Mouse (Mus musculus) adrenal gland, adult 8-10 months (tissue): ENCODE results near the gene Zfp385b. TPM values are rescaled to one million over a fixed set of nuclear protein-coding genes. Genes with fewer than 3 reads are reported as not detected.
"Not testable (repeated sequence)": the region's sequence is repeated elsewhere in the genome, so short reads cannot be mapped to it uniquely, and the experiment has no call there.

Experiments
- DNase-seq: peaks from one replicate; pipeline ENCODE4 v3.0.0; 2022
- total RNA-seq, 4 experiments: library from RNA; stranded (reverse); gene quantifications; 2 replicates each; pipeline ENCODE4 v1.2.4; 2022

Gene Zfp385b
- total RNA-seq, 4 experiments from 2014 or later: 0.15 to 0.62 (median 0.51) TPM

- peak; percentile 11 for DNase-seq
Observed at GRCm38 (mm10) chr2:77456602-77457001, 362.8 kb downstream of the Zfp385b start.

GRCm38 (mm10) chr2:77454341-77454937 lies 365.0 kb downstream of the Zfp385b start:
- no peak for DNase-seq

GRCm38 (mm10) chr2:77453786-77454185 lies 365.7 kb downstream of the Zfp385b start:
- DNase-seq: peak; percentile 60

- DNase-seq: not testable (repeated sequence)
Observed at GRCm38 (mm10) chr2:77450017-77450416, 369.4 kb downstream of the Zfp385b start.

- no peak for DNase-seq
Observed at GRCm38 (mm10) chr2:77448951-77449480, 370.4 kb downstream of the Zfp385b start.

GRCm38 (mm10) chr2:77444282-77444681 lies 375.2 kb downstream of the Zfp385b start:
- no peak for DNase-seq

GRCm38 (mm10) chr2:77440591-77440990 lies 378.8 kb downstream of the Zfp385b start:
- DNase-seq: no peak

- no peak for DNase-seq
Observed at GRCm38 (mm10) chr2:77436241-77436759, 383.1 kb downstream of the Zfp385b start.

- DNase-seq: no peak
Observed at GRCm38 (mm10) chr2:77419476-77419875, 400.0 kb downstream of the Zfp385b start.

GRCm38 (mm10) chr2:77418078-77418477 lies 401.4 kb downstream of the Zfp385b start:
- DNase-seq: no peak

GRCm38 (mm10) chr2:77412171-77412570 lies 407.3 kb downstream of the Zfp385b start:
- DNase-seq: no peak

- DNase-seq: no peak
Observed at GRCm38 (mm10) chr2:77411612-77412011, 407.8 kb downstream of the Zfp385b start.

- no peak for DNase-seq
Observed at GRCm38 (mm10) chr2:77409521-77410135, 409.8 kb downstream of the Zfp385b start.

GRCm38 (mm10) chr2:77408972-77409371 lies 410.5 kb downstream of the Zfp385b start:
- no peak for DNase-seq

GRCm38 (mm10) chr2:77402329-77402728 lies 417.1 kb downstream of the Zfp385b start:
- no peak for DNase-seq

- DNase-seq: no peak
Observed at GRCm38 (mm10) chr2:77401438-77402235, 417.8 kb downstream of the Zfp385b start.

GRCm38 (mm10) chr2:77393881-77394280 lies 425.6 kb downstream of the Zfp385b start:
- DNase-seq: no peak

GRCm38 (mm10) chr2:77388186-77388585 lies 431.3 kb downstream of the Zfp385b start:
- no peak for DNase-seq

GRCm38 (mm10) chr2:77386515-77386914 lies 432.9 kb downstream of the Zfp385b start:
- peak; percentile 9 for DNase-seq

- no peak for DNase-seq
Observed at GRCm38 (mm10) chr2:77382766-77383165, 436.7 kb downstream of the Zfp385b start.

GRCm38 (mm10) chr2:77379907-77380306 lies 439.5 kb downstream of the Zfp385b start:
- no peak for DNase-seq

- DNase-seq: no peak
Observed at GRCm38 (mm10) chr2:77379332-77379731, 440.1 kb downstream of the Zfp385b start.

- no peak for DNase-seq
Observed at GRCm38 (mm10) chr2:77376823-77377222, 442.6 kb downstream of the Zfp385b start.
